Mouse (Mus musculus): ENCODE measurements around the gene Gm9046. TPM values are rescaled to one million over a fixed set of nuclear protein-coding genes. Genes with fewer than 3 reads are reported as not detected.
"Not testable (repeated sequence)": the region's sequence is repeated elsewhere in the genome, so short reads cannot be mapped to it uniquely, and the experiment has no call there.

The Gm9046 gene
- polyA plus RNA-seq, 1 experiment from 2014 or later: not detected

DNA sequence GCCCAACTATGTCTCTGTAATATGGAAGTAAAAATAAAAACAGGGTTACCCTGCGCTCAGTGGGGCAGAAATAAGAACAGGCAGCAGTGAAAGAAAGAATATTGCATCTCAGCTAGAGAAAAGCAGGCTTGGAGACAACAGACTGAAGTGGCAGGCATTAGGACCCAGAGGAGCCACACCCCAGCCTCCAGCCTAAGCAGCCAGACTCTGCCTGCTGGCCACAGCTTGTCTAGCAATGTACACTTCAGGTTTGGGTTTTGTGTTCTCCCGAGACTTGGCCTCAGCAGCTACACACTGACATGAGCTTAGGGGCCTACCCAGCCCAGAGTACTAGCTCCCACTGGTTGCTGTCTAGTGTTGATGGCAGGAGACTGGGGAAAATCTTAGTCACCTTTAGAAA lies 40.9 kb downstream of the Gm9046 start:
- not testable (repeated sequence) for H3K27me3 ChIP-seq (ENCODE audit: control insufficient read depth, insufficient read depth, low read length); H3K4me1 ChIP-seq (ENCODE audit: control insufficient read depth, insufficient read depth, low read length); DNase-seq; H3K9ac ChIP-seq (replicated peaks; ENCODE audit: low read length); H3K36me3 ChIP-seq (ENCODE audit: control insufficient read depth, insufficient read depth, low read length); H3K4me2 ChIP-seq (ENCODE audit: low read length); ATAC-seq (ENCODE audit: low FRiP score, low TSS enrichment); H3K4me3 ChIP-seq (replicated peaks; ENCODE audit: low read depth, low read length); H3K27ac ChIP-seq (replicated peaks; ENCODE audit: low read depth, low read length); H3K9me3 ChIP-seq (ENCODE audit: control insufficient read depth, low read length)
- 44% methylated on average over 2 of the region's 2 CpGs for WGBS

DNA sequence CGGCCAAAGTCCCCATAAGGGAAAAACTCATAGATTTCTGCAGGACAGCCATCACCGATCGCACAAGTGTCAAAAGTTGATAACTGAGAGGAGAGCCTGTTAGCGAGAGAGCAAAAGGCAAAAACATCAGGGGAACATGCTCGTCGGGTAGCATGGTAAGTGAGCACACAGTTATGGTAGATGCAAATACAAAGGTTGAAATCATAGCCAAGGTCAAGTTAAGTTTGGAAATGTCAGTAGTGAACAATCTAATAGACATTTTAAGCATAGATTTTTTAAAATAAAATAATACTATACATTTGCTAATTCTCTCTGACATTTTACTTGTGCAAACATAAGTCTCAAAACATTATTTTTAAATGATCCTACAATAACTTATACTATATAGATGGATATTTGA lies 48.1 kb downstream of the Gm9046 start, which contains the start of gene Iltifb:
Gene Iltifb, minus strand, starts transcription at position 101 of the 400 bp plus-strand sequence.
- no peak within 1 kb of the TSS for H3K4me2 ChIP-seq (ENCODE audit: low read length)
- H3K4me3 ChIP-seq (replicated peaks; ENCODE audit: low read depth, low read length): no peak within 1 kb of the TSS
- H3K27me3 ChIP-seq (ENCODE audit: control insufficient read depth, insufficient read depth, low read length): no peaks in the 10 kb centered on the region
- 97% methylated on average over 6 of the region's 6 CpGs for WGBS
- H3K9me3 ChIP-seq (ENCODE audit: control insufficient read depth, low read length): no peaks in the 10 kb centered on the region
- DNase-seq: no peak
- no peak for ATAC-seq (ENCODE audit: low FRiP score, low TSS enrichment)
- no peaks in the 10 kb centered on the region for H3K36me3 ChIP-seq (ENCODE audit: control insufficient read depth, insufficient read depth, low read length)
- H3K4me1 ChIP-seq (ENCODE audit: control insufficient read depth, insufficient read depth, low read length): no peaks in the 10 kb centered on the region
- H3K27ac ChIP-seq (replicated peaks; ENCODE audit: low read depth, low read length): no peak within 1 kb of the TSS
- H3K9ac ChIP-seq (replicated peaks; ENCODE audit: low read length): no peak within 1 kb of the TSS

Other genes starting within 250 kb of the Gm9046 start
- 29.6 and 32.3 TPM in 2 replicates for gene Mdm1, start 201.4 kb downstream of the Gm9046 start, polyA plus RNA-seq (2014; fragmentation: Nextera tagmentation; extraction: Ambion mirVana)
- gene Il22, start 138.3 kb downstream of the Gm9046 start, polyA plus RNA-seq (2014; fragmentation: Nextera tagmentation; extraction: Ambion mirVana): not detected in 2 replicates
- 0.21 and 0.34 TPM in 2 replicates for gene Gm32717, start 102.5 kb downstream of the Gm9046 start, polyA plus RNA-seq (2014; fragmentation: Nextera tagmentation; extraction: Ambion mirVana)
- 0.21 and 0.34 TPM in 2 replicates for gene Gm32802, start 84.6 kb downstream of the Gm9046 start, polyA plus RNA-seq (2014; fragmentation: Nextera tagmentation; extraction: Ambion mirVana)
- gene Iltifb, start 48.2 kb downstream of the Gm9046 start, polyA plus RNA-seq (2014; fragmentation: Nextera tagmentation; extraction: Ambion mirVana): 0.45 TPM in 1 of 2 replicates, not detected in the other
- not detected in 2 replicates for gene Gm9040, start 16.3 kb downstream of the Gm9046 start, polyA plus RNA-seq (2014; fragmentation: Nextera tagmentation; extraction: Ambion mirVana)
- gene Gm9044, start 10.8 kb downstream of the Gm9046 start, polyA plus RNA-seq (2014; fragmentation: Nextera tagmentation; extraction: Ambion mirVana): not detected in 2 replicates
- gene Gm9045, start 5.4 kb downstream of the Gm9046 start, polyA plus RNA-seq (2014; fragmentation: Nextera tagmentation; extraction: Ambion mirVana): not detected in 2 replicates
- not detected in 2 replicates for gene Gm9048, start 5.4 kb upstream of the Gm9046 start, polyA plus RNA-seq (2014; fragmentation: Nextera tagmentation; extraction: Ambion mirVana)
- not detected in 2 replicates for gene Gm9049, start 10.8 kb upstream of the Gm9046 start, polyA plus RNA-seq (2014; fragmentation: Nextera tagmentation; extraction: Ambion mirVana)
- not detected in 2 replicates for gene Ifng, start 97.8 kb upstream of the Gm9046 start, polyA plus RNA-seq (2014; fragmentation: Nextera tagmentation; extraction: Ambion mirVana)